Mouse (Mus musculus) kidney, adult 2 months (tissue): ENCODE measurements at regions not wholly inside any gene's neighbourhood (a gene's known extent, or its start where the extent isn't known, plus 50 kb on each side); places are given as distances from the start of the nearest gene placed in this dataset.
A peak's percentile ranks its signal among the peaks of the same experiment; 100 is the strongest.

Source experiments
- DNase-seq: peaks from one replicate; pipeline ENCODE4 v3.0.0; 2021
- H3K27ac ChIP-seq: fragments of 200-500 bp; 2 replicates; pipeline ENCODE4 v1.5.1; 2012; ENCODE audit warnings: low read depth, low read length, control low read depth, inconsistent platforms; ENCODE audit not compliant: insufficient read depth
- H3K27me3 ChIP-seq: fragments of 200-500 bp; replicated peaks from 2 replicates; pipeline ENCODE4 v1.6.1; 2012; ENCODE audit warnings: mild to moderate bottlenecking, moderate library complexity, low read length, inconsistent platforms; ENCODE audit not compliant: control insufficient read depth, insufficient read depth
- H3K36me3 ChIP-seq: fragments of 200-500 bp; 2 replicates; pipeline ENCODE4 v1.6.1; 2012; ENCODE audit warnings: mild to moderate bottlenecking, moderate library complexity, low read length, inconsistent platforms; ENCODE audit not compliant: control insufficient read depth, insufficient read depth
- H3K4me1 ChIP-seq: fragments of 200-500 bp; 2 replicates; pipeline ENCODE4 v1.6.1; 2011; ENCODE audit warnings: low read length; ENCODE audit not compliant: control insufficient read depth, insufficient read depth
- H3K4me3 ChIP-seq: fragments of 200-500 bp; 2 replicates; pipeline ENCODE4 v1.5.1; 2011; ENCODE audit warnings: mild to moderate bottlenecking, low read depth, low read length, control low read depth; ENCODE audit not compliant: insufficient read depth
- CTCF ChIP-seq: fragments of 200-500 bp; conservative IDR thresholded peaks from 2 replicates; pipeline ENCODE4 v1.5.1; 2011; ENCODE audit warnings: low read depth, mild to moderate bottlenecking, control low read depth, low read length, moderate library complexity, mixed read lengths; ENCODE audit not compliant: insufficient read depth, insufficient read length
- POLR2A ChIP-seq: fragments of 200-500 bp; IDR thresholded peaks from one replicate; pipeline ENCODE4 v1.6.1; 2011; ENCODE audit warnings: low read depth, low read length, control low read depth
- WGBS: fragments of 180-500 bp; shearing (Covaris S2); methylation state at CpG from one replicate; pipeline ENCODE4 v1.1.7; 2018; 5-methylcytosine and 5-hydroxymethylcytosine counted together

GRCm38 (mm10) chr4:125289709-125290108 lies 162.1 kb upstream of the Zc3h12a start:
- no peak for TF ChIP-seq CTCF
- no peak for TF ChIP-seq POLR2A
- H3K4me3 ChIP-seq: no peak overlapping the region
- H3K27ac ChIP-seq: no peak overlapping the region
- no peaks in the 10 kb centered on the region for H3K4me1 ChIP-seq
- H3K27me3 ChIP-seq: no peaks in the 10 kb centered on the region
- no peaks in the 10 kb centered on the region for H3K36me3 ChIP-seq
- 8% methylated on average over 1 of the region's 1 CpGs for WGBS
- DNase-seq: no peak

DNA sequence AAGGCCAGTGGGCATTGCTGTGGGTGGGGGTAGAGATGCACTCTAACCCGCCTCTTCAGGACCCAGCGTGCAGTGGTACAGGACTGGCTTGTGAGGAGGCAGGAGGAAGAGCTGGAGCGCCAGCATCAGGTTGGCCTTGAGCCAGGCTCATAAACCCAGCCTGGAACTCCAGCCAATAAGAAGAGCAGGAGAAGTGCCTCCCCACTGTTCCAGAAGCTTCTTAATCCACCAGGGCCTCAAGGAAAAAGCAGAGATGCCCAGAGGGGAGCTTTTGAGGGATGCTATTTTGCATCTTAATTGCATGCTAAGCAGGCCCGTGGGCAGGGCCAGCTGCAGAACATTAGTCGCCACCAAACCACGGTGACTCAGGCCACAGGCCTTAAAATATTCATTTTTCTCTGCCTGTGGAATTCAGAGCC lies 161.4 kb upstream of the Zc3h12a start:
- Histone ChIP-seq H3K4me3 (no peak overlapping the region), H3K27ac (no peak overlapping the region), H3K36me3 (no peaks in the 10 kb centered on the region), H3K27me3 (no peaks in the 10 kb centered on the region), H3K4me1 (no peaks in the 10 kb centered on the region)
- WGBS: 53% methylated on average over 6 of the region's 6 CpGs
- no peak for TF ChIP-seq POLR2A
- no peak for TF ChIP-seq CTCF
- no peak for DNase-seq

- Histone ChIP-seq H3K4me1 (no peaks in the 10 kb centered on the region), H3K27me3 (no peaks in the 10 kb centered on the region), H3K4me3 (no peak overlapping the region), H3K27ac (no peak overlapping the region), H3K36me3 (no peaks in the 10 kb centered on the region)
- no peak for DNase-seq
- WGBS: 21% methylated on average over 8 of the region's 8 CpGs
- TF ChIP-seq POLR2A (no peak), CTCF (no peak)
Measured at GRCm38 (mm10) chr4:125282974-125283319, 155.3 kb upstream of the Zc3h12a start.

DNA sequence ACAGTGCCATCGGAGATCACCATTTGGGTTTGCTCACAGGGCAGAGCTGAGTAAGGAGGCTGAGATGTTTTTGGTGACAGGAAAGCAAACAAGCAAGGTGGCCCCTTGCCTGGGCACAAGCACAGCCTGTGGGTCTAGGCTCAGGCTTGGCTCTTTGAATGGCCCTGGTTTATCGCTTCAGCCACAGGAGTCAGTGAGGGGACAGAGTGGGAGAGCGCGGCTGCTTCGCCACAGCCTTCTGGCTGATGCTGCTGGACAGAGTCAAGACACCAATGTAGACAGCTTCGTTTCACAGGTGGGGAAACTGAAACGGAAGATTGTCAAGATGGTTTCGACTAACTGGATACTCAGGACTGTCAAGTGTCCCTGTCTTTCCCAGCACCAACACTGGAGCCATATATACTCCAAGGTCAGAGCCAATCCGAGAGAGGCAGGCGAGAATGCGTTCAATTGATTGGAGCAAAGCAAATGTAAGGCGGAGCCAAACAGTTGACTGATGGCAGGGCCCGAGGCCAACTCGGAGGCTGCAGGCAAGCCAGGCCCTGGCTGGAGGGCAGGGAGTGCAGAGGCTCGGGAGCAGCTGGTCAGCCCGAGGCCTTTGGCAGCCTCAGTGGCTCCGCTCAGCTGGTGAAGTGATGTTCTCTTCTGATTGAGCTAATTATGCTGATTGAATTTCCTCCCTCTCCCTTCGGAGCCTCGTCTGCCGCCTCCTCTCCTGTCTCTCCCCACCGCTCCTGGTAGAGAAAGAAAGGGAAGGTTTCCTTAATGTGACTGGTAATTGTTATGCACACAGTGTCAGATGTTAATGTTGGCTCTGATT lies 154.7 kb upstream of the Zc3h12a start:
- peak; percentile 14 for DNase-seq
- WGBS: 12% methylated on average over 21 of the region's 21 CpGs
- TF ChIP-seq CTCF (no peak), POLR2A (no peak)

DNA sequence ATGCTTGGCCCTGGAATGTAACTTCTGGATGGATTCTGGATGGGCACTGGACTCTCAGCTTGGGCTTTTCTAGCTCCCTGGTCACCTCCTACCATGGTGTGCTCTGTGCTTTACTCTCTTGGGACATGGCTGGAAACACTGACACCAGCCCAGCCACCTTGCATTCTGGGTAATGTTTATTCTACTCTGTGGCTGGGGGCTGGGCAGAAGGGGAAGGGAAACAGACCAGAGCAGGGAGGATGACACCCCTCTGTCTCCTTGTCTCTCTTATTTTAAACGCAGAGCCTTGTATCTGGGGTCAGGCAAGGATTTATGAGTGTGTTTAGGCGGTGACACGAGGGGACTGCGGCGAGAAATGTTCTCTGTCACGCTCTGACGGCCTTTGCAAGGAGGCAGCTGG lies 151.5 kb upstream of the Zc3h12a start:
- WGBS: 15% methylated on average over 7 of the region's 7 CpGs
- Histone ChIP-seq H3K36me3 (no peaks in the 10 kb centered on the region), H3K27ac (no peak overlapping the region), H3K4me3 (no peak overlapping the region), H3K4me1 (no peaks in the 10 kb centered on the region), H3K27me3 (no peaks in the 10 kb centered on the region)
- TF ChIP-seq POLR2A (no peak), CTCF (no peak)
- no peak for DNase-seq

More for the DNA sequence above, 154.7 kb upstream of the Zc3h12a start:
- Histone ChIP-seq H3K27ac (no peak overlapping the region), H3K36me3 (no peaks in the 10 kb centered on the region), H3K27me3 (no peaks in the 10 kb centered on the region), H3K4me3 (no peak overlapping the region), H3K4me1 (no peaks in the 10 kb centered on the region)

DNA sequence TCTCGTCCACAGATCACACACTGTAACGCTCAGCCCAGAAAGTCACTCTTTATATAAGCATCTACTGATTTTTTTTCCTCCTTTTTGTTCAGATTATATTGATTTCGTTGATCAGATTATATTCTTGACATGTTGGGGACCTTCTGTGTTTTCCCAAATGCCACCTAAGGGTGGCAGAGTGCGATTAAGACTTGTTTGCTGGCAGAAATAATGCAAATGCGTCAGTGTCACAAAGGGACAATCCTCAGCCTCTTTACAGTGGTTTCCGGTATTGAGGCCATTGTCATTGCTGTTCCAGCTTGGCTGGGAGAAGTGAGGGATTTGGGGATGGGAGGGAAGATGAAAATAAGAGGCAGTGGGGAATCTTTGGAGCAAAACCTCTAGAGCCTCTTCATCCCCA lies 149.2 kb upstream of the Zc3h12a start:
- 59% methylated on average over 6 of the region's 6 CpGs for WGBS
- H3K27me3 ChIP-seq: no peaks in the 10 kb centered on the region
- no peak for DNase-seq
- no peak overlapping the region for H3K27ac ChIP-seq
- TF ChIP-seq CTCF: no peak
- TF ChIP-seq POLR2A: no peak
- no peaks in the 10 kb centered on the region for H3K4me1 ChIP-seq
- H3K36me3 ChIP-seq: no peaks in the 10 kb centered on the region
- H3K4me3 ChIP-seq: no peak overlapping the region

DNA sequence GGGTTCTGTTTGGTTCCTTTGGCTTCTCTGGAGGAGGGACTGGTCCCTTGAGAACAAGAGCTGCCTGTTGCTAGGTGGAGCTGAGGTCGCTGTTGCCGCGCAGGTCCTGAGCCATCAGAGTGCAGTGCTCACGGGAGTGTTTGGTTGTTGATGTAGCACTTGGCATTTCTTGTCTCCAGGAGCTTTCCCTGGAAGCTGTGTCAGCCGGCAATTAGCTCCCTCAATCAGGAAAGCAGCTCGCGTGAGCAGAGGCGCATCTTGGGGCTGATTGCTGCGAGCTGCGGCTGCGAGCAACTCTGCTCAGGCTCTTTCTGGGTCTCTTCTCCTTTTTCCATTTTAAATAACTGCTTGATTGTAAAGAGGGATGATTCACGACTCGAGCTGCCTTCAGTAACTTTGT lies 147.6 kb upstream of the Zc3h12a start:
- DNase-seq: no peak
- TF ChIP-seq CTCF: no peak
- TF ChIP-seq POLR2A: no peak
- Histone ChIP-seq H3K36me3 (no peaks in the 10 kb centered on the region), H3K27ac (no peak overlapping the region), H3K4me1 (no peaks in the 10 kb centered on the region), H3K27me3 (no peaks in the 10 kb centered on the region), H3K4me3 (no peak overlapping the region)
- WGBS: 1% methylated on average over 13 of the region's 13 CpGs

DNA sequence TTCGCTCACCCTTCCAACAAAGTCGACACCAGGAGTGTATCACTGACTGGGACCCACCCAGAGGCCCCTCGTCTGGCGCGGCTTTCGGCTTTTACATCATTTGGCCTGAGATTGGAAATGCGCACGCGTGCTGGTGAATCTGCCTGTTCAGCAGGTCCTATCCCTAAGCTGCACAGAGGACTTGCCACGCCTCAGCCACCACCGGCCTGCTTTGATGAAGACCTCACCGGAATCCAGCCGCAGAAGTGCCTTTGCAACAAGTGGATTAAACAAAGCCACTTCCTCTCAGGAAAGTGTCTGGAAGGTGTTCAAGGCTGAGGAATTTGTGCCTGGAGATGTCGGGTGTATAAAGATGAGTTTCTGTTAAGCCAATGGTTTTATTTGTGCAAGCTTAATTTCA lies 143.3 kb upstream of the Zc3h12a start:
- WGBS: 79% methylated on average over 14 of the region's 14 CpGs
- H3K27me3 ChIP-seq: no peaks in the 10 kb centered on the region
- H3K27ac ChIP-seq: no peak overlapping the region
- DNase-seq: no peak
- H3K36me3 ChIP-seq: no peaks in the 10 kb centered on the region
- TF ChIP-seq POLR2A: no peak
- TF ChIP-seq CTCF: no peak
- no peak overlapping the region for H3K4me3 ChIP-seq
- no peaks in the 10 kb centered on the region for H3K4me1 ChIP-seq
